Mouse (Mus musculus): Measurements from ENCODE around the gene Rad51d. TPM values are rescaled to one million over a fixed set of nuclear protein-coding genes. Genes with fewer than 3 reads are reported as not detected.
"Not testable (repeated sequence)": the region's sequence is repeated elsewhere in the genome, so short reads cannot be mapped to it uniquely, and the experiment has no call there.

Gene Rad51d
- polyA plus RNA-seq, 1 experiment from 2014 or later, result 17.2 TPM

DNA sequence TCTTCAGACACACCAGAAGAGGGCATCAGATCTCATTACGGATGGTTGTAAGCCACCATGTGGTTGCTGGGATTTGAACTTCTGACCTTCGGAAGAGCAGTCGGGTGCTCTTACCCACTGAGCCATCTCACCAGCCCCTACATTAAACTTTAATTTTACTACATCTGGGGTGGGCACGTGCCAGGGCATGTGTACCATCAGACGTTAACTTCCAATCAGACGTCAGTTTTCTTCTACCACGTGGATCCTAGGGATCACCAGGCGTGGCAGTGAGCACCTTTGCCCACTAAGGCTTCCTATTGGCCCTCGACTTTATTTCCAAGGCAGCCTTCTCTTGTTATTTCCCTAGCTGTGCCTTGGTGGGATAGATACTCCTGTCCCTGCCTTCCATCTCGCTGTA lies 58.0 kb downstream of the Rad51d start:
- not testable (repeated sequence) for DNase-seq; H3K27ac ChIP-seq (replicated peaks; ENCODE audit: low read depth, low read length); H3K9me3 ChIP-seq (ENCODE audit: control insufficient read depth, low read length); H3K36me3 ChIP-seq (ENCODE audit: control insufficient read depth, insufficient read depth, low read length); ATAC-seq (ENCODE audit: low FRiP score, low TSS enrichment); H3K27me3 ChIP-seq (ENCODE audit: control insufficient read depth, insufficient read depth, low read length); H3K4me2 ChIP-seq (ENCODE audit: low read length); H3K9ac ChIP-seq (replicated peaks; ENCODE audit: low read length); H3K4me1 ChIP-seq (ENCODE audit: control insufficient read depth, insufficient read depth, low read length); H3K4me3 ChIP-seq (replicated peaks; ENCODE audit: low read depth, low read length)
- WGBS, result 83% methylated on average over 10 of the region's 10 CpGs

GRCm38 (mm10) chr11:82831008-82831893 lies 59.2 kb downstream of the Rad51d start:
- Histone ChIP-seq H3K4me1 (ENCODE audit: control insufficient read depth, insufficient read depth, low read length) (0 out of 2 replicates have a peak, but pooled peaks cover 3% of the 10 kb centered on the region), H3K9ac (replicated peaks; ENCODE audit: low read length) (no peak overlapping the region), H3K36me3 (ENCODE audit: control insufficient read depth, insufficient read depth, low read length) (no peaks in the 10 kb centered on the region), H3K27me3 (ENCODE audit: control insufficient read depth, insufficient read depth, low read length) (no peaks in the 10 kb centered on the region), H3K27ac (replicated peaks; ENCODE audit: low read depth, low read length) (peak overlapping the region; percentile 20; the same call in 1 of the 2 replicates), H3K9me3 (ENCODE audit: control insufficient read depth, low read length) (no peaks in the 10 kb centered on the region), H3K4me2 (ENCODE audit: low read length) (peak overlapping the region; percentile 26), H3K4me3 (replicated peaks; ENCODE audit: low read depth, low read length) (no peak overlapping the region)
- WGBS, result 27% methylated on average over 10 of the region's 10 CpGs
- ATAC-seq (ENCODE audit: low FRiP score, low TSS enrichment) (no peak), DNase-seq (peak; percentile 61)

GRCm38 (mm10) chr11:82826818-82827217 lies 63.6 kb downstream of the Rad51d start:
- no peaks in the 10 kb centered on the region for H3K27me3 ChIP-seq (ENCODE audit: control insufficient read depth, insufficient read depth, low read length)

More at GRCm38 (mm10) chr11:82826818-82827217, 63.6 kb downstream of the Rad51d start:
- Histone ChIP-seq H3K27ac (replicated peaks; ENCODE audit: low read depth, low read length) (no peak overlapping the region), H3K36me3 (ENCODE audit: control insufficient read depth, insufficient read depth, low read length) (no peaks in the 10 kb centered on the region), H3K9me3 (ENCODE audit: control insufficient read depth, low read length) (no peaks in the 10 kb centered on the region), H3K4me3 (replicated peaks; ENCODE audit: low read depth, low read length) (no peak overlapping the region), H3K9ac (replicated peaks; ENCODE audit: low read length) (no peak overlapping the region), H3K4me2 (ENCODE audit: low read length) (no peak overlapping the region), H3K4me1 (ENCODE audit: control insufficient read depth, insufficient read depth, low read length) (0 out of 2 replicates have a peak, but pooled peaks cover under 1% of the 10 kb centered on the region)
- ATAC-seq (ENCODE audit: low FRiP score, low TSS enrichment) (no peak), DNase-seq (no peak)

Other genes starting within 250 kb of the Rad51d start
- gene Cct6b, start 126.3 kb downstream of the Rad51d start, polyA plus RNA-seq (2014; fragmentation: Nextera tagmentation; extraction: Ambion mirVana), result 0.46 and 0.55 TPM in 2 replicates
- 24.2 and 26.9 TPM in 2 replicates for gene Zfp830, start 126.3 kb downstream of the Rad51d start, polyA plus RNA-seq (2014; fragmentation: Nextera tagmentation; extraction: Ambion mirVana)
- 23.0 and 35.3 TPM in 2 replicates for gene Lig3, start 109.5 kb downstream of the Rad51d start, polyA plus RNA-seq (2014; fragmentation: Nextera tagmentation; extraction: Ambion mirVana)
- gene Rffl, start 19.4 kb downstream of the Rad51d start, polyA plus RNA-seq (2014; fragmentation: Nextera tagmentation; extraction: Ambion mirVana), result 2.6 and 4.2 TPM in 2 replicates
- gene Fndc8, start 1.5 kb upstream of the Rad51d start, polyA plus RNA-seq (2014; fragmentation: Nextera tagmentation; extraction: Ambion mirVana), result 0.30 and 0.38 TPM in 2 replicates
- gene Nle1, start 17.8 kb upstream of the Rad51d start, polyA plus RNA-seq (2014; fragmentation: Nextera tagmentation; extraction: Ambion mirVana), result 24.8 and 28.0 TPM in 2 replicates
- 0.32 and 0.84 TPM in 2 replicates for gene Unc45b, start 19.9 kb upstream of the Rad51d start, polyA plus RNA-seq (2014; fragmentation: Nextera tagmentation; extraction: Ambion mirVana)
- gene Slfn5, start 60.7 kb upstream of the Rad51d start, polyA plus RNA-seq (2014; fragmentation: Nextera tagmentation; extraction: Ambion mirVana), result 0.98 and 2.6 TPM in 2 replicates
- 1.2 and 3.1 TPM in 2 replicates for gene Slfn9, start 101.2 kb upstream of the Rad51d start, polyA plus RNA-seq (2014; fragmentation: Nextera tagmentation; extraction: Ambion mirVana)
- 0.07 and 0.54 TPM in 2 replicates for gene Slfn8, start 130.2 kb upstream of the Rad51d start, polyA plus RNA-seq (2014; fragmentation: Nextera tagmentation; extraction: Ambion mirVana)
- 0.22 and 3.1 TPM in 2 replicates for gene Slfn2, start 174.5 kb upstream of the Rad51d start, polyA plus RNA-seq (2014; fragmentation: Nextera tagmentation; extraction: Ambion mirVana)
- gene Slfn1, start 226.2 kb upstream of the Rad51d start, polyA plus RNA-seq (2014; fragmentation: Nextera tagmentation; extraction: Ambion mirVana), result 0.51 TPM in 1 of 2 replicates, not detected in the other